Mouse (Mus musculus) neural tube, embryonic 13.5 days (tissue): ENCODE data around the gene Gm38431. TPM values are rescaled to one million over a fixed set of nuclear protein-coding genes. Genes with fewer than 3 reads are reported as not detected.
"Not testable (repeated sequence)": the region's sequence is repeated elsewhere in the genome, so short reads cannot be mapped to it uniquely, and the experiment has no call there.

Experiments used
- ATAC-seq: fragments of 200-750 bp; cut with Nextera tagmentation; 2 replicates; pipeline ENCODE4 v1.8.0; 2017; ENCODE audit warnings: low read depth, mild to moderate bottlenecking, moderate TSS enrichment, moderate library complexity
- H3K27ac ChIP-seq: fragments of 300-500 bp; sonication (generic); replicated peaks from 2 replicates; pipeline ENCODE4 v1.5.1; 2015; ENCODE audit warnings: moderate library complexity, mild to moderate bottlenecking, inconsistent platforms
- H3K27me3 ChIP-seq: fragments of 300-500 bp; sonication (generic); 2 replicates; pipeline ENCODE4 v1.6.1; 2015; ENCODE audit warnings: mild to moderate bottlenecking, inconsistent platforms
- H3K36me3 ChIP-seq: fragments of 300-500 bp; sonication (generic); 2 replicates; pipeline ENCODE4 v1.6.1; 2015; ENCODE audit warnings: mild to moderate bottlenecking, inconsistent platforms
- H3K4me1 ChIP-seq: fragments of 300-500 bp; sonication (generic); replicated peaks from 2 replicates; pipeline ENCODE4 v1.6.1; 2015; ENCODE audit warnings: inconsistent platforms
- H3K4me2 ChIP-seq: fragments of 300-500 bp; sonication (generic); 2 replicates; pipeline ENCODE4 v1.6.1; 2015; ENCODE audit warnings: inconsistent platforms, mild to moderate bottlenecking, moderate library complexity
- H3K4me3 ChIP-seq: fragments of 300-500 bp; sonication (generic); 2 replicates; pipeline ENCODE4 v1.5.1; 2015; ENCODE audit warnings: mild to moderate bottlenecking, inconsistent platforms
- H3K9ac ChIP-seq: fragments of 300-500 bp; sonication (generic); 2 replicates; pipeline ENCODE4 v1.6.1; 2015; ENCODE audit warnings: moderate library complexity, mild to moderate bottlenecking, inconsistent platforms
- H3K9me3 ChIP-seq: fragments of 300-500 bp; sonication (generic); 2 replicates; pipeline ENCODE4 v1.6.1; 2016; ENCODE audit warnings: inconsistent platforms
- WGBS: fragments of 180-500 bp; shearing (Covaris S2); methylation state at CpG from one replicate; pipeline ENCODE4 v1.1.7; 2015; 5-methylcytosine and 5-hydroxymethylcytosine counted together
- polyA plus RNA-seq: library from polyadenylated mRNA; unstranded; fragments of >200 nt; fragmentation: Nextera tagmentation; extraction: Ambion mirVana; gene quantifications from 2 replicates; pipeline ENCODE4 v1.2.1, GENCODE M21; 2015

Gene Gm38431
- polyA plus RNA-seq, 1 experiment from 2014 or later: 1.3 TPM

GRCm38 (mm10) chr9:21072641-21073040 lies 19.2 kb downstream of the Gm38431 start:
- peak overlapping the region; percentile 93 for H3K4me2 ChIP-seq
- no peaks in the 10 kb centered on the region for H3K9me3 ChIP-seq
- peak overlapping the region; percentile 89 for H3K4me3 ChIP-seq
- no peaks in the 10 kb centered on the region for H3K27me3 ChIP-seq
- H3K9ac ChIP-seq: peak overlapping the region; percentile 86
- H3K27ac ChIP-seq: no peak overlapping the region; the same call in 1 of the 2 replicates
- H3K36me3 ChIP-seq: peaks cover 48% of the 10 kb centered on the region
- H3K4me1 ChIP-seq: peaks cover 20% of the 10 kb centered on the region
- peak; percentile 9 for ATAC-seq
- WGBS: 16% methylated on average over 4 of the region's 4 CpGs

- 84% methylated on average over 27 of the region's 27 CpGs for WGBS
- H3K4me2 ChIP-seq: no peak within 1 kb of the TSS
- no peak within 1 kb of the TSS for H3K9ac ChIP-seq
- no peaks in the 10 kb centered on the region for H3K27me3 ChIP-seq
- no peak for ATAC-seq
- H3K27ac ChIP-seq: no peak within 1 kb of the TSS
- peaks cover 58% of the 10 kb centered on the region for H3K36me3 ChIP-seq
- no peak within 1 kb of the TSS for H3K4me3 ChIP-seq
- no peaks in the 10 kb centered on the region for H3K9me3 ChIP-seq
- H3K4me1 ChIP-seq: peaks cover 7% of the 10 kb centered on the region
Observed at GRCm38 (mm10) chr9:21067006-21067684, 24.7 kb downstream of the Gm38431 start, which contains the start of gene Zglp1. Zglp1 (minus strand) TSS chr9:21067093.

- Histone ChIP-seq H3K4me1 (no peaks in the 10 kb centered on the region), H3K27me3 (no peaks in the 10 kb centered on the region), H3K9me3 (no peaks in the 10 kb centered on the region), H3K36me3 (peaks cover 50% of the 10 kb centered on the region), H3K4me2 (no peak overlapping the region), H3K27ac (no peak overlapping the region), H3K4me3 (no peak overlapping the region), H3K9ac (no peak overlapping the region)
- ATAC-seq: no peak
- 88% methylated on average over 2 of the region's 2 CpGs for WGBS
Observed at GRCm38 (mm10) chr9:21062928-21063327, 28.9 kb downstream of the Gm38431 start.

DNA sequence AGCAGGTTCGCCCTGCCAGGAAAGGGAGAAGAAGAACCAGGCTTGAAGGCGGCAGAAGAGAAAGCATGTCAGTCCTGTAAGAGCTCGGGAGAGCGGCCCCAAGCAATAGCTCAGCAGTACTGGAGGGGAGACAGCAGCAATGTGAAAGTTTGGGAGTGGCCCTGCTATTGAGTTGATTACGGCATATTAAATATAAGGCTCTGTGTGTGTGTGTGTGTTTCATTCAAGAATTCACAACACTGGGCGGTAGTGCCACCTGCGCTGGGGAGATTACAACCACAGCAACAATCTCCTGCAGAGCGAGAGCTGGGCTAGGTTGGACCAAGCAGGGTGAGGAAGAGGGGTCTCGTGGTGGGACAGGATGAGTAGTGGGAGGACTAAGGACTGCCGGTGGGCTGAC lies 40.2 kb downstream of the Gm38431 start:
- Histone ChIP-seq H3K27ac (no peak overlapping the region), H3K36me3 (no peaks in the 10 kb centered on the region), H3K4me2 (no peak overlapping the region), H3K9me3 (no peaks in the 10 kb centered on the region), H3K27me3 (0 out of 2 replicates have a peak, but pooled peaks cover 4% of the 10 kb centered on the region), H3K4me3 (no peak overlapping the region), H3K9ac (no peak overlapping the region), H3K4me1 (no peaks in the 10 kb centered on the region)
- no peak for ATAC-seq
- 68% methylated on average over 10 of the region's 10 CpGs for WGBS

DNA sequence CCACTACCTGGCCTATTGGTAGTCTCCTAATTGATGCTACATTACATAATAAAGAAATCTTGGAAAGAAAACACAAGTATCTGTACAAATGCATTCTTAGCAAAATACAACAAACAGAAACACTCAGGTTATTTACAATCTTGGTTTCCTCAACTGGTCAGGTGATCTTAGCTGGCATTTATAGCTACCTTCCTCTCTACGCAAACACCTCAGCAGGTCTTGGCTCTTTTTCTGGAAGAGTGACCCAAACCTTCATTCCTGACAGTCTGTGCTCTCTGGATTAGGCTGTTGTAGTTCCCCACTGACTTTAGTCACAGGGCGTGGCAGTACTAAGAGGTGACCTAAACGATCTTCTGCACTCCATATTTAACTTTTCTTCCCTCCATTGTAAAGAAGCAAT lies 46.6 kb downstream of the Gm38431 start:
- H3K27ac ChIP-seq: no peak overlapping the region
- no peak for ATAC-seq
- 83% methylated on average over 3 of the region's 3 CpGs for WGBS
- no peaks in the 10 kb centered on the region for H3K4me1 ChIP-seq
- no peak overlapping the region for H3K9ac ChIP-seq
- no peaks in the 10 kb centered on the region for H3K9me3 ChIP-seq
- no peak overlapping the region for H3K4me3 ChIP-seq
- no peaks in the 10 kb centered on the region for H3K36me3 ChIP-seq
- no peak overlapping the region for H3K4me2 ChIP-seq
- peaks cover 8% of the 10 kb centered on the region for H3K27me3 ChIP-seq

DNA sequence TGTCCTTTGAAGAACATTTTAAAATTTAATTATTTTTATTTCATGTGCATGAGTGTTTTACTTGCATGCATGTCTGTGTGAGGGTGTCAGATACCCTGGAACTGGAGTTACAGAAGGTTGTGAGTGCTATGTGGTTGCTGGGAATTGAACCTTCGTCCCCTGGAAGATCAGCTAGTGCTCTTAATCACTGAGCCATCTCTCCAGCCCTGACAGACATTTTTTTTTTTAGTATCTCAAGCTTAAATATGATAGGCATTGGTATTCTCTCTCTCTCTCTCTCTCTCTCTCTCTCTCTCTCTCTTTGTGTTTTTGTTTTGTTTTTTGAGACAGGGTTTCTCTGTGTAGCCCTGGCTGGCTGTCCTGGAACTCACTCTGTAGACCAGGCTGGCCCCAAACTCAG lies 47.0 kb downstream of the Gm38431 start:
- H3K36me3 ChIP-seq, H3K9me3 ChIP-seq, H3K4me1 ChIP-seq, H3K9ac ChIP-seq, H3K4me3 ChIP-seq, H3K27ac ChIP-seq, H3K4me2 ChIP-seq, ATAC-seq: not testable (repeated sequence)
- 38% methylated on average over 1 of the region's 1 CpGs for WGBS
- H3K27me3 ChIP-seq: peaks cover 12% of the 10 kb centered on the region

DNA sequence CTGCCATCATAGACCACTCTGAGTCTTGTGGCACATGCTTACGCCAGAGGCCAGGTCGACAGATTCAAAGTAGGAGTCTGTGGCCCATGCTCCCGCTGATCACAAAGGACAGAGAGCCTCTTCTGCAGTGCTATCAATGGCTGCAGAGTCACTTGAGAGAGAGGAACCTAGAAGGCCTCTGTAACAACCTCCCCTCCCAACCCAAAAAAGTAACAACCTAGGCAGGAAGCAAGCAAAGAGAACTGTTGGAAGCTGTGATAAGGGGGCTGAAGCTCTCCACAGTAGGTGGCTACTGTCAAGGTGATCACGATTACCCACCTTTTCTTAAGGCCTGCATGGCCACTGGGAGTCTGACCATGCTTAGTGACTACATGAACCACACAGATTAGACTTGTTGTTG lies 48.2 kb downstream of the Gm38431 start:
- H3K9me3 ChIP-seq: no peaks in the 10 kb centered on the region
- H3K9ac ChIP-seq: no peak overlapping the region
- H3K4me1 ChIP-seq: 0 out of 2 replicates have a peak, but pooled peaks cover 2% of the 10 kb centered on the region
- H3K4me2 ChIP-seq: no peak overlapping the region
- peaks cover 24% of the 10 kb centered on the region for H3K27me3 ChIP-seq
- H3K27ac ChIP-seq: no peak overlapping the region
- H3K36me3 ChIP-seq: no peaks in the 10 kb centered on the region
- 83% methylated on average over 4 of the region's 4 CpGs for WGBS
- H3K4me3 ChIP-seq: no peak overlapping the region
- ATAC-seq: no peak

GRCm38 (mm10) chr9:21041308-21041707 lies 50.5 kb downstream of the Gm38431 start:
- Histone ChIP-seq H3K4me3 (no peak overlapping the region), H3K4me2 (no peak overlapping the region), H3K9ac (no peak overlapping the region), H3K9me3 (no peaks in the 10 kb centered on the region), H3K4me1 (peaks cover 21% of the 10 kb centered on the region), H3K36me3 (no peaks in the 10 kb centered on the region), H3K27ac (no peak overlapping the region), H3K27me3 (peaks cover 47% of the 10 kb centered on the region)
- WGBS: 47% methylated on average over 4 of the region's 4 CpGs
- ATAC-seq: no peak

DNA sequence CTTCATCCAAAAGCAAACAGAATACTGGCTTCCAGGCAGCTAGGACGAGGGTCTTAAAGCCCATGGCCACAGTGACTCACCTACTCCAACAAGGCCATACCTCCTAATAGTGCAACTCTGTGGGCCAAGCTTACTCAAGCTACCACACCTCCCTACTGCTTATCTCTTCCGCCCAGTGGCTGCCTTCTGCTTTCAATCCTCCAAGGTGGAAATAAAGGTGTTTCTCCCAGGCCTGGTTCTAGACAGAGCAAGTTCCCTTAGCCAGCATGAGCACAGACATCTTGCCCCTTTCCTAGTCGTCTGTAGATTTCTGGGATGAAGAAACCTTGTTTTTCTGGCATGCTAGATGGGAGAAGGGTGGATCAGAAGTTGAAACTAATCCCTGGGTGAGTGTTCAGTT lies 52.0 kb downstream of the Gm38431 start:
- H3K9me3 ChIP-seq: no peaks in the 10 kb centered on the region
- H3K27ac ChIP-seq: no peak overlapping the region
- WGBS: 79% methylated on average over 3 of the region's 3 CpGs
- peaks cover 28% of the 10 kb centered on the region for H3K4me1 ChIP-seq
- no peak overlapping the region for H3K9ac ChIP-seq
- no peak overlapping the region for H3K4me2 ChIP-seq
- no peak overlapping the region for H3K4me3 ChIP-seq
- no peaks in the 10 kb centered on the region for H3K36me3 ChIP-seq
- ATAC-seq: no peak
- H3K27me3 ChIP-seq: peaks cover 62% of the 10 kb centered on the region

GRCm38 (mm10) chr9:21037481-21037891 lies 54.3 kb downstream of the Gm38431 start:
- Histone ChIP-seq H3K4me3 (peak overlapping the region; percentile 43), H3K27me3 (peaks cover 84% of the 10 kb centered on the region), H3K4me2 (peak overlapping the region; percentile 66), H3K4me1 (peaks cover 47% of the 10 kb centered on the region), H3K9me3 (no peaks in the 10 kb centered on the region), H3K36me3 (no peaks in the 10 kb centered on the region), H3K27ac (no peak overlapping the region), H3K9ac (peak overlapping the region; percentile 70)
- WGBS: 2% methylated on average over 31 of the region's 31 CpGs
- ATAC-seq: peak; percentile 62; the same call in 1 of the 2 replicates

DNA sequence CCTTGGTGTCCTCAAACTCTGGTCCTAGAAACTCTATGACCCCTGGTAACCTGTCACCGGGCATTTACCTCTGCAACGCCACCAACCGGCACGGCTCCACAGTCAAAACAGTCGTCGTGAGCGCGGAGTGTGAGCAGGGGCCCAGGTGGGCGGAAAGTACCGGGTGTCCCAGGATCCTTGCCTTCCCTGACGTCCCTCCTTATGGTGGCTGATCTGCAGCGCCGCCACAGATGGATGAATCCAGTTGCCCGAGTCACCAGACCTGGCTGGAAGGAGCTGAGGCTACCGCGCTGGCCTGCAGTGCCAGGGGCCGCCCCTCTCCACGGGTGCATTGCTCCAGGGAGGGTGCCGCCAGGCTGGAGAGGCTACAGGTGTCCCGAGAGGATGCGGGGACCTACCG lies 55.1 kb downstream of the Gm38431 start:
- no peak for ATAC-seq
- no peaks in the 10 kb centered on the region for H3K9me3 ChIP-seq
- H3K36me3 ChIP-seq: no peaks in the 10 kb centered on the region
- H3K27ac ChIP-seq: no peak overlapping the region
- H3K4me2 ChIP-seq: peak overlapping the region; percentile 66
- H3K4me3 ChIP-seq: peak overlapping the region; percentile 43
- H3K27me3 ChIP-seq: peaks cover 92% of the 10 kb centered on the region
- peaks cover 55% of the 10 kb centered on the region for H3K4me1 ChIP-seq
- WGBS: under 1% methylated on average over 22 of the region's 22 CpGs
- H3K9ac ChIP-seq: peak overlapping the region; percentile 70; the same call in 1 of the 2 replicates

- Histone ChIP-seq H3K9me3 (no peaks in the 10 kb centered on the region), H3K27me3 (peaks cover 98% of the 10 kb centered on the region), H3K9ac (no peak overlapping the region), H3K4me2 (peak overlapping the region; percentile 66), H3K36me3 (no peaks in the 10 kb centered on the region), H3K4me1 (peaks cover 60% of the 10 kb centered on the region), H3K27ac (no peak overlapping the region), H3K4me3 (peak overlapping the region; percentile 43)
- WGBS: 7% methylated on average over 20 of the region's 20 CpGs
- no peak for ATAC-seq
Observed at GRCm38 (mm10) chr9:21036161-21036560, 55.6 kb downstream of the Gm38431 start.

GRCm38 (mm10) chr9:21035586-21035985 lies 56.2 kb downstream of the Gm38431 start:
- peaks cover 99% of the 10 kb centered on the region for H3K27me3 ChIP-seq
- 0 out of 2 replicates have a peak overlapping the region, but pooled peaks have one; percentile 43 for H3K4me3 ChIP-seq
- peaks cover 64% of the 10 kb centered on the region for H3K4me1 ChIP-seq
- 0 out of 2 replicates have a peak overlapping the region, but pooled peaks have one; percentile 13 for H3K4me2 ChIP-seq
- no peak overlapping the region for H3K27ac ChIP-seq
- ATAC-seq: no peak
- H3K9me3 ChIP-seq: no peaks in the 10 kb centered on the region
- H3K36me3 ChIP-seq: no peaks in the 10 kb centered on the region
- no peak overlapping the region for H3K9ac ChIP-seq
- 12% methylated on average over 9 of the region's 9 CpGs for WGBS
